Mouse (Mus musculus) liver, postnatal 0 days (tissue): ENCODE data around the gene Dppa2. TPM values are rescaled to one million over a fixed set of nuclear protein-coding genes. Genes with fewer than 3 reads are reported as not detected.
"Not testable (repeated sequence)": the region's sequence is repeated elsewhere in the genome, so short reads cannot be mapped to it uniquely, and the experiment has no call there.

Experiments
- ATAC-seq: fragments of 200-750 bp; cut with Nextera tagmentation; 2 replicates; pipeline ENCODE4 v1.8.0; 2017; ENCODE audit warnings: mild to moderate bottlenecking, moderate library complexity
- DNase-seq: peaks from one replicate; pipeline ENCODE4 v3.0.0-alpha.2; 2016
- H3K27ac ChIP-seq: fragments of 300-500 bp; sonication (generic); 2 replicates; pipeline ENCODE4 v1.5.1; 2014; ENCODE audit warnings: antibody characterized with exemption, moderate library complexity, mild to moderate bottlenecking, low read depth
- H3K27me3 ChIP-seq: fragments of 300-500 bp; sonication (generic); 2 replicates; pipeline ENCODE4 v1.6.1; 2014; ENCODE audit warnings: low read length, control low read depth, mixed read lengths; ENCODE audit not compliant: insufficient read depth
- H3K36me3 ChIP-seq: fragments of 300-500 bp; sonication (generic); replicated peaks from 2 replicates; pipeline ENCODE4 v1.6.1; 2014; ENCODE audit warnings: mild to moderate bottlenecking, control low read depth, low read length, moderate library complexity, mixed read lengths; ENCODE audit not compliant: insufficient read depth
- H3K4me1 ChIP-seq: fragments of 300-500 bp; sonication (generic); 2 replicates; pipeline ENCODE4 v1.6.1; 2014; ENCODE audit warnings: antibody characterized with exemption, mild to moderate bottlenecking, control low read depth; ENCODE audit not compliant: insufficient read depth
- H3K4me2 ChIP-seq: fragments of 300-500 bp; sonication (generic); 2 replicates; pipeline ENCODE4 v1.6.1; 2014; ENCODE audit warnings: low read depth, mild to moderate bottlenecking, low read length, moderate library complexity, mixed read lengths
- H3K4me3 ChIP-seq: fragments of 300-500 bp; sonication (generic); 2 replicates; pipeline ENCODE4 v1.5.1; 2014; ENCODE audit warnings: low read depth, low read length
- H3K9ac ChIP-seq: fragments of 300-500 bp; sonication (generic); replicated peaks from 2 replicates; pipeline ENCODE4 v1.6.1; 2014; ENCODE audit warnings: mild to moderate bottlenecking, moderate library complexity
- H3K9me3 ChIP-seq: fragments of 300-500 bp; sonication (generic); 2 replicates; pipeline ENCODE4 v1.6.1; 2016; ENCODE audit warnings: mild to moderate bottlenecking, control low read depth, low read length, mixed read lengths
- CTCF ChIP-seq: sonication (generic); IDR thresholded peaks from 2 replicates; pipeline ENCODE4 v1.5.1; 2016; ENCODE audit warnings: antibody characterized with exemption, low read depth
- EP300 ChIP-seq: IDR thresholded peaks from 2 replicates; pipeline ENCODE4 v1.6.1; 2016; ENCODE audit warnings: antibody characterized with exemption, low read depth, mild to moderate bottlenecking
- WGBS: fragments of 180-500 bp; shearing (Covaris S2); extraction: QIAGEN DNeasy Blood & Tissue Kit; methylation state at CpG from one replicate; pipeline ENCODE4 v1.1.7; 2014; ENCODE audit not compliant: insufficient replicate concordance; 5-methylcytosine and 5-hydroxymethylcytosine counted together
- polyA plus RNA-seq: library from polyadenylated mRNA; unstranded; fragments of >200 nt; fragmentation: Nextera tagmentation; extraction: Ambion mirVana; gene quantifications from 2 replicates; pipeline ENCODE4 v1.2.1, GENCODE M21; 2015

The Dppa2 gene
- polyA plus RNA-seq, 1 experiment from 2014 or later, result not detected

DNA sequence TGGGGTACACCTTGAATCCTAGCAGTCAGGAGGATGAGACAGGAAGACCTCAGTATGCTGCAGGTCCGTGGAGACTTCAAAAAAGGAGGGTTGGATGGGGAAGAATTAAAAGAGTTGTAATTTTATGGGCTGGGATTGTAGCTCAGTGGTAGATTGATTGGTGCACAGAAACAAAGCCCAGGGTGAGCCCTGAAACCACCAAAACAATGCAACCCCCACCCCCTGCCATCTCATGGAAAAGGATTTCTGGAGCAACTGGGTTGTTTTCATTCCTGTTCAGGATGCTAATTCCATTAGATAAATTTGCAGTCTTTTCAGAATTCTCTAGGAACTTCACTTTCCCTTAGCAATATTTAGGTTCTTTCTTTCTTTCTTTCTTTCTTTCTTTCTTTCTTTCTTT, 20.9 kb upstream of the Dppa2 start:
- 68% methylated on average over 1 of the region's 1 CpGs for WGBS

DNA sequence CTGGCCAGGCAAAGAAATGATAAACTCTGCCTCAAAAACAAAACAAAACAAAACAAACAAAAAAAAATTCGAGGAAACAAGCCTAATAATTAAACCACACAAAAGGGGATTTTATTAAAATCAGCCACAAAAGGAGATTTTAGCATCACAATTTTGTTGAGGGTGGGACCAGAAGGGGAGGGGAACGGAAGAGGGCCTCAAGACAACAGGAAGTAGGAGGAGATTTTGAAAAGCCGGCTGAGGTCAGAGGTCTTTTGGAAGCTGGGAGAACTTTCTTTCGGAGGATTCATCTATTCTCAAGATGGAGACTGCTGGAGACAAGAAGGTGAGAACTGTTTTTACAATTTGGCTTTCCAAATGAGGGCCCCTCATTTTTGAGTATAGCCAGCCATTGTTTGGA, 20.2 kb upstream of the Dppa2 start, which contains the start of gene Dppa4:
TSS of gene Dppa4 (plus strand) at position 217 of the 400 bp plus-strand sequence.
- H3K27me3 ChIP-seq, result no peaks in the 10 kb centered on the region
- TF ChIP-seq CTCF, result no peak
- TF ChIP-seq EP300, result no peak
- no peak within 1 kb of the TSS for H3K27ac ChIP-seq
- DNase-seq (no peak), ATAC-seq (no peak)
- H3K4me2 ChIP-seq, result no peak within 1 kb of the TSS
- no peaks in the 10 kb centered on the region for H3K36me3 ChIP-seq
- 69% methylated on average over 4 of the region's 4 CpGs for WGBS
- no peaks in the 10 kb centered on the region for H3K4me1 ChIP-seq
- H3K4me3 ChIP-seq, result no peak within 1 kb of the TSS
- H3K9me3 ChIP-seq, result no peaks in the 10 kb centered on the region
- no peak within 1 kb of the TSS for H3K9ac ChIP-seq

More for the DNA sequence above, 20.9 kb upstream of the Dppa2 start:
- H3K4me3 ChIP-seq, result no peak overlapping the region
- ATAC-seq, result no peak
- H3K4me2 ChIP-seq, result no peak overlapping the region
- no peak overlapping the region for H3K27ac ChIP-seq
- no peak for DNase-seq
- TF ChIP-seq CTCF, result no peak
- TF ChIP-seq EP300, result no peak
- no peak overlapping the region for H3K9ac ChIP-seq
- no peaks in the 10 kb centered on the region for H3K9me3 ChIP-seq
- no peaks in the 10 kb centered on the region for H3K36me3 ChIP-seq
- H3K27me3 ChIP-seq, result no peaks in the 10 kb centered on the region
- H3K4me1 ChIP-seq, result no peaks in the 10 kb centered on the region

DNA sequence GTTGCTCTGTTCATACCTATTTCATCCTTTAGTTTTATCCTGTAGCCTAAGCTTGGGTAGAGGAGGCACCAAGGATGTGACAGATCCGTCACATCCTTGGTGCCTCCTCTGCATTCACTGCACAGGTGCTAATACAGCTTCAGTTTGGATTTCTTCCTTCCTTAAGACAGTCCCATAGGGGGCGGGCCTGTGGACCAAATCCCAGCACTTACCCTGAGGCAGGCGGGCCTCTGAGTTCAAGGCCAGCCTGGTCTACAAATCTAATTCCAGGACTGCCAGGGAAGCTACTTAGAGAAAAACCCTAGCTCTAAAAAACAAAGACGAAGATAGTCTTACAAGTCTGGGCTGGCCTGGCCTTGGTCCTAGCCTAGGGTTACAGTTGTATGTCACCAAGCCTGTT, 18.2 kb upstream of the Dppa2 start:
- no peak overlapping the region for H3K27ac ChIP-seq
- H3K4me2 ChIP-seq, result no peak overlapping the region
- H3K36me3 ChIP-seq, result no peaks in the 10 kb centered on the region
- no peaks in the 10 kb centered on the region for H3K4me1 ChIP-seq
- no peak overlapping the region for H3K4me3 ChIP-seq
- no peak for TF ChIP-seq EP300
- no peak for TF ChIP-seq CTCF
- H3K9me3 ChIP-seq, result no peaks in the 10 kb centered on the region
- DNase-seq (no peak), ATAC-seq (no peak)
- H3K9ac ChIP-seq, result no peak overlapping the region
- no peaks in the 10 kb centered on the region for H3K27me3 ChIP-seq
- 86% methylated on average over 4 of the region's 4 CpGs for WGBS

DNA sequence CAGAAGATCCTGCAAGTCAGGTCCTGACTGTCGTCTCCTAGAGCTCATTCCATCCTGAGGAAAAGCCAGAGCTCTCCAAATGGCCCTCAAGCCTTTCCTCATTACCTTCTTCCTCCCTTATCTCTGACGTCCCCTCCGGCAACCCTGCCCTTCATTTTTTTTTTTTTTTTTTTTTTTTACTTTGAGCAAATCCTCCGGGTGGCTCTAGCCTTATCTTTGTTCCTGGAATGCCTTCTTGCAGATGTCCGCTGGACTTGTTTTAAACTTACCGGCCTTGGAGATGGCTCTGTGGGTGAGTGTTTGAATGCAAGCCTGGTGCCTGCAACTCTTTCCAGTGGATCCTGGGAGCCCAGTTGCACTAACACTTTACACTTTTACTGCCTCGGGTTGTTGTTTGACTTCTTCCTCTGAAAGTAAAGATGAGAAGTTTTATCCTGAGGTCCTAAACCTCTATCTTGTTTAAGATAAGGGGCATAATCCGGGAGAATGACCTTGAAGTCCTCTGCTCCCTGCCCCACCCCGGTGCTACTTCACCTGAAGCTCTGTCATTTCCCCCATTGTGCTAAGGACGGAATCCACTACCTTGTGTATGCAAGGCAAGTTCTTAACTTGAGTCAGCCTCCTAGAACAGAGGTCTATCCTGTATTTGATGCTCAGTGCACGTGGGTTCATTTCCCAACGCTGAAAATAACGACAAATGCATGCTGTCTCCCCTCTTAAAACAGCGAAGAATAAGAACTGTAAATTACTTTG, 6.1 kb upstream of the Dppa2 start:
- ATAC-seq, result no peak
- Histone ChIP-seq H3K9me3 (no peaks in the 10 kb centered on the region), H3K27ac (no peak overlapping the region), H3K9ac (no peak overlapping the region), H3K4me2 (no peak overlapping the region), H3K36me3 (no peaks in the 10 kb centered on the region), H3K4me3 (no peak overlapping the region), H3K4me1 (no peaks in the 10 kb centered on the region), H3K27me3 (no peaks in the 10 kb centered on the region)
- TF ChIP-seq CTCF (no peak), EP300 (no peak)
- DNase-seq, result no peak
- WGBS, result 42% methylated on average over 14 of the region's 14 CpGs

DNA sequence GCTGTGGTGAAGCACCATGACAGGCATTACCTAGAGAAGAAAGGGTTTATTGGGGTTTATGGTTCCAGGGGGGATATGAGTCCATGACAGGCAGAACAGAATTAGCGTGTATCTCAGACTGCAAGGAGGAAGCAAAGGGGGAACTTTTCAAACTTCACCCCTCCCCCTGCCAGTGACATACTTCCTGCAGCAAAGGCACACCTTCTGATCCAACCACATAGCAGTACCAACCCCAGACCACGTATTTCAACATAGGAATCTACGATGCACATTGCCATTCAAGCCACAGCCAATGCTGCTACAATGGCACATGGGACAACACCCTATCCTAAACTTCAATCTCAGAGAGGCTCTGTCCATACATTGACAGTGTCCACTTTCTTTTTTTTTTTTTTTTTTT, 3.8 kb upstream of the Dppa2 start:
- no peaks in the 10 kb centered on the region for H3K9me3 ChIP-seq
- TF ChIP-seq CTCF, result no peak
- no peaks in the 10 kb centered on the region for H3K36me3 ChIP-seq
- H3K4me1 ChIP-seq, result no peaks in the 10 kb centered on the region
- H3K27ac ChIP-seq, result no peak overlapping the region
- H3K4me2 ChIP-seq, result no peak overlapping the region
- no peaks in the 10 kb centered on the region for H3K27me3 ChIP-seq
- WGBS, result 38% methylated on average over 3 of the region's 3 CpGs
- ATAC-seq, result no peak
- DNase-seq, result no peak
- H3K4me3 ChIP-seq, result no peak overlapping the region
- H3K9ac ChIP-seq, result no peak overlapping the region

DNA sequence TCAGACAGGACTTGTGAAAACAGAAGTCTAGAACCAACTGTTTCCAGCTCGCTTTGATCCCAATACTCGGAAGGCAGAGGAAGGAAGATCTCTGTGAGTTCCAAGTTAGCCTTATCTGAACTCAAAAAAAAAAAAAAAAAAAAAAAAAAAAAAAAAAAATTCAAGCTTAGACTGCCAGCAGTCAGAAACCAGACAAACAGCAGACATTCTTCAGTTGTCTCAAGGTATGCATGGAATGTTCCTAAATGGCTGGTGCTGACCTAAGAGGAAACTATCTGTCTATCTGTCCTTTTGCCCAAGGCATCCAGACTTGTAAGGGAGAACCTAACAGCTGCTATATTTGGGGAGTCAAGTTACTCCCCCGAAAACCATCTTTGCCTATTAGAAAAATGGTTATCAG, 275 bp downstream of the Dppa2 start:
- Histone ChIP-seq H3K4me2 (no peak overlapping the region), H3K27ac (no peak overlapping the region), H3K4me1 (no peaks in the 10 kb centered on the region), H3K9ac (no peak overlapping the region), H3K36me3 (no peaks in the 10 kb centered on the region), H3K27me3 (no peaks in the 10 kb centered on the region), H3K4me3 (no peak overlapping the region), H3K9me3 (no peaks in the 10 kb centered on the region)
- DNase-seq, result no peak
- ATAC-seq, result no peak
- WGBS, result 61% methylated on average over 3 of the region's 3 CpGs
- no peak for TF ChIP-seq CTCF
- TF ChIP-seq EP300, result no peak

DNA sequence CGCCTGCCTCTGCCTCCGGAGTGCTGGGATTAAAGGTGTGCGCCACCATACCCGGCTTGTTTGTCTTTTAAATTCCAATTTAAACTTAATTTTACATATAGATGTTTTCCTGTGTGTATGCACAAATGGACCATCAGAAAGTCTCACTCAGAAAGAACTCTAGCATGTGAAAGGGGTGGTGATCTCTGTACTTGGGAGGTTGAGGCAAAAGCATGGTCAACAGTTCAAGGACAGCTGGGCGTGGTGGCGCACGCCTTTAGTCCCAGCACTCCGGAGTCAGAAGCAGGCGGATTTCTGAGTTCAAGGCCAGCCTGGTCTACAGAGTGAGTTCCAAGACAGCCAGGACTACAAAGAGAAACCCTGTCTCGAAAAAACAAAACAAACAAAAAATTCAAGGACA, 5.2 kb downstream of the Dppa2 start:
- DNase-seq, H3K4me3 ChIP-seq, H3K36me3 ChIP-seq, H3K27me3 ChIP-seq, H3K9ac ChIP-seq, H3K9me3 ChIP-seq, H3K4me2 ChIP-seq, H3K4me1 ChIP-seq, H3K27ac ChIP-seq, ATAC-seq: not testable (repeated sequence)
- WGBS, result 81% methylated on average over 10 of the region's 10 CpGs
